In the genomic region with DNA sequence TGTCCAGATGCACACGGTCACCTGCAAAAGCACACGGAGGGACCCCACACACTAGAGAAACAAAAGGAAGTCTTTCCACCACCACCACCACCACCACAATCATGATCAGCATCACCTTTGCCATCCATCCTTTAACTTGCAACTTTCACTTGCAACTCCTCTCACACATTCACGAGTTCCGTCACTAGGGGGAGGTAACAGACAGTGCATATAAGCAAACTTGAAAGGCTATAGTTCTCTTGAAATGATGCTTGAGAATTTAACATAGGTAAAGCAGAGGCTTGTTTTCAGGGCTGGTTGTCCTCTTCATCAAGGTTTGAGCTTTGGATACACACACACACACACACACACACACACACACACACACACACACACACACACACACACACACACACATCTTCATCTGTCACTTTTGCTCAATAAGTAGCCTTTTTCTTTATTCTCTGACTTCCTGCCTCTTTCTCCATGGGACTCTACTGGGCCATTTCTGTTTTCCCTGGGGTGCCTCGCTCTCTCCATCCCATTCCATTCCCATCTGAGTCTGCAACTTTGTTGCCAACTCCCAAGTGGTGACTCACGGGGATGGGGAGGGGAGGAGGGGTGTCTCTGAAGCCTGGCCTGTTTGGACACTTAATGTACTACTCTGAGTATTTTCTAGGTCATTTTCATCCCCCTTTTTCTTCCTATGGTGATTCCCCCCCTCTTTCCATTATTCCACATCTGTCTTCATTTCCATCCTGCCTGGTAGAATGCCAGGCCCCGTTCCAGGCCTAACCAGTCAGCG, we compare ENCODE assay signal across 9 mouse cellular contexts.
A peak's percentile ranks its signal among the peaks of the same experiment; 100 is the strongest.
DNase-seq lines count a peak whose midpoint lies in the region; ATAC-seq and TF ChIP-seq lines count a peak whose summit lies in the region.
"Had no signal": no experiment of that assay in that cellular context is flagged by ENCODE, and none has a peak within 500 bp of the region (broad histone marks: within the 10 kb centered on the region; RNA-seq: fewer than 3 reads in every experiment).

No protein-coding gene starts in this region.

- H3K4me2 ChIP-seq in intestine, embryonic 14.5 days (ENCODE audit: low read length) = no peak overlapping the region
- H3K4me2 ChIP-seq in intestine, embryonic 15.5 days (replicated peaks) = no peak overlapping the region
- H3K4me2 ChIP-seq in embryonic facial prominence, embryonic 14.5 days (ENCODE audit: low read depth, low read length) = no peak overlapping the region
- H3K4me2 ChIP-seq in hindbrain, embryonic 11.5 days (replicated peaks; ENCODE audit: low read depth, low read length) = no peak overlapping the region
- no peak overlapping the region for H3K4me2 ChIP-seq in midbrain, embryonic 16.5 days (ENCODE audit: low read length)

- no peaks in the 10 kb centered on the region for H3K27me3 ChIP-seq in intestine, embryonic 14.5 days (replicated peaks; ENCODE audit: control insufficient read depth, insufficient read depth, low read length)
- H3K27me3 ChIP-seq in intestine, embryonic 15.5 days (replicated peaks) = no peaks in the 10 kb centered on the region
- H3K27me3 ChIP-seq in embryonic facial prominence, embryonic 14.5 days (replicated peaks; ENCODE audit: control insufficient read depth, insufficient read depth, low read length) = no peaks in the 10 kb centered on the region
- no peaks in the 10 kb centered on the region for H3K27me3 ChIP-seq in hindbrain, embryonic 11.5 days (ENCODE audit: control insufficient read depth, insufficient read depth, low read length)
- no peaks in the 10 kb centered on the region for H3K27me3 ChIP-seq in midbrain, embryonic 16.5 days (ENCODE audit: control insufficient read depth, insufficient read depth, low read depth, low read length)
- H3K27me3 ChIP-seq: megakaryocyte, embryonic 14.5 days had no signal

- no peak overlapping the region for H3K9ac ChIP-seq in intestine, embryonic 14.5 days (ENCODE audit: low read length)
- no peak overlapping the region for H3K9ac ChIP-seq in intestine, embryonic 15.5 days
- no peak overlapping the region for H3K9ac ChIP-seq in embryonic facial prominence, embryonic 14.5 days (ENCODE audit: low read depth, low read length)
- H3K9ac ChIP-seq in hindbrain, embryonic 11.5 days (ENCODE audit: low read depth, low read length) = no peak overlapping the region
- no peak overlapping the region for H3K9ac ChIP-seq in midbrain, embryonic 16.5 days (ENCODE audit: low read depth, low read length)

- H3K9me3 ChIP-seq in intestine, embryonic 14.5 days (ENCODE audit: control insufficient read depth, low read length) = no peaks in the 10 kb centered on the region
- H3K9me3 ChIP-seq in intestine, embryonic 15.5 days = no peaks in the 10 kb centered on the region
- H3K9me3 ChIP-seq in embryonic facial prominence, embryonic 14.5 days (ENCODE audit: control insufficient read depth, low read length) = no peaks in the 10 kb centered on the region
- H3K9me3 ChIP-seq in hindbrain, embryonic 11.5 days (ENCODE audit: control insufficient read depth, low read length) = no peaks in the 10 kb centered on the region
- no peaks in the 10 kb centered on the region for H3K9me3 ChIP-seq in midbrain, embryonic 16.5 days (replicated peaks; ENCODE audit: control insufficient read depth, low read length, poor library complexity, severe bottlenecking)
- H3K9me3 ChIP-seq: megakaryocyte, embryonic 14.5 days had no signal

- TF ChIP-seq CTCF in left cerebral cortex, adult 2 months (IDR thresholded peaks at IDR 0.05) = peak; percentile 72

- ATAC-seq in intestine, embryonic 14.5 days (replicated peaks; ENCODE audit: low FRiP score, low TSS enrichment, low read depth) = no peak
- ATAC-seq in intestine, embryonic 15.5 days = no peak
- ATAC-seq in embryonic facial prominence, embryonic 14.5 days (ENCODE audit: low read depth) = no peak
- ATAC-seq in hindbrain, embryonic 11.5 days (ENCODE audit: low FRiP score) = no peak
- peak; percentile 80 for ATAC-seq in midbrain, embryonic 16.5 days

- H3K4me3 ChIP-seq in intestine, embryonic 14.5 days (ENCODE audit: low read depth, low read length) = no peak overlapping the region
- H3K4me3 ChIP-seq in intestine, embryonic 15.5 days (replicated peaks) = no peak overlapping the region
- H3K4me3 ChIP-seq in embryonic facial prominence, embryonic 14.5 days (ENCODE audit: low read depth, low read length) = no peak overlapping the region
- H3K4me3 ChIP-seq in hindbrain, embryonic 11.5 days (ENCODE audit: low read depth, low read length) = no peak overlapping the region
- H3K4me3 ChIP-seq in left cerebral cortex, adult 2 months = no peak overlapping the region
- no peak overlapping the region for H3K4me3 ChIP-seq in midbrain, embryonic 16.5 days (ENCODE audit: low read depth, low read length)
- H3K4me3 ChIP-seq: megakaryocyte, embryonic 14.5 days had no signal

- peak; percentile 67 for DNase-seq in intestine, embryonic 14.5 days (ENCODE audit: low spot score)
- peak; percentile 92 for DNase-seq in brain, adult 2 months (ENCODE audit: low read depth, low spot score)
- DNase-seq in embryonic facial prominence, embryonic 14.5 days (ENCODE audit: low spot score) = peak; percentile 90
- peak; percentile 76 for DNase-seq in hindbrain, embryonic 11.5 days (ENCODE audit: low spot score)
- DNase-seq in left cerebral cortex, adult 2 months (ENCODE audit: extremely low spot score in 1 of 2, low spot score in 2 of 2) = peak; percentile 46 to 60
- peak; percentile 46 for DNase-seq in thymus, postnatal 25 days

- 48% methylated on average over 8 of the region's 8 CpGs for WGBS in intestine, embryonic 14.5 days
- WGBS in intestine, embryonic 15.5 days = 54% methylated on average over 8 of the region's 8 CpGs
- WGBS in embryonic facial prominence, embryonic 14.5 days = 36% methylated on average over 8 of the region's 8 CpGs
- WGBS in hindbrain, embryonic 11.5 days = 54% methylated on average over 8 of the region's 8 CpGs
- 56% methylated on average over 8 of the region's 8 CpGs for WGBS in midbrain, embryonic 16.5 days

- no peaks in the 10 kb centered on the region for H3K36me3 ChIP-seq in intestine, embryonic 14.5 days (ENCODE audit: control insufficient read depth, insufficient read depth, low read length)
- no peaks in the 10 kb centered on the region for H3K36me3 ChIP-seq in intestine, embryonic 15.5 days
- no peaks in the 10 kb centered on the region for H3K36me3 ChIP-seq in embryonic facial prominence, embryonic 14.5 days (ENCODE audit: control insufficient read depth, insufficient read depth, low read length)
- H3K36me3 ChIP-seq in hindbrain, embryonic 11.5 days (ENCODE audit: control insufficient read depth, insufficient read depth, low read length) = no peaks in the 10 kb centered on the region
- no peaks in the 10 kb centered on the region for H3K36me3 ChIP-seq in midbrain, embryonic 16.5 days (ENCODE audit: control insufficient read depth, insufficient read depth, low read length)

- intact Hi-C loops in left cerebral cortex, adult 2 months (cut with DNase I) = loop anchor here (2.0 to 10.0 kb wide), 4 partner anchors 371 to 1366 kb away; a partner anchor contains a TSS

- H3K27ac ChIP-seq in intestine, embryonic 14.5 days (ENCODE audit: low read depth) = no peak overlapping the region
- H3K27ac ChIP-seq in intestine, embryonic 15.5 days = no peak overlapping the region
- 0 out of 2 replicates have a peak overlapping the region, but pooled peaks have one; percentile 12 for H3K27ac ChIP-seq in embryonic facial prominence, embryonic 14.5 days (replicated peaks; ENCODE audit: low read depth, low read length)
- H3K27ac ChIP-seq in hindbrain, embryonic 11.5 days (ENCODE audit: low read depth, low read length) = no peak overlapping the region
- H3K27ac ChIP-seq in left cerebral cortex, adult 2 months = no peak overlapping the region
- H3K27ac ChIP-seq in midbrain, embryonic 16.5 days (ENCODE audit: low read length) = no peak overlapping the region

- no peaks in the 10 kb centered on the region for H3K4me1 ChIP-seq in intestine, embryonic 14.5 days (replicated peaks; ENCODE audit: control insufficient read depth, insufficient read depth, low read length)
- no peaks in the 10 kb centered on the region; the same call in 1 of the 2 replicates for H3K4me1 ChIP-seq in intestine, embryonic 15.5 days (replicated peaks)
- peaks cover 9% of the 10 kb centered on the region for H3K4me1 ChIP-seq in embryonic facial prominence, embryonic 14.5 days (ENCODE audit: control insufficient read depth, insufficient read depth, low read length)
- H3K4me1 ChIP-seq in hindbrain, embryonic 11.5 days (replicated peaks; ENCODE audit: control insufficient read depth, insufficient read depth, low read length) = no peaks in the 10 kb centered on the region
- no peaks in the 10 kb centered on the region for H3K4me1 ChIP-seq in midbrain, embryonic 16.5 days (ENCODE audit: control insufficient read depth, insufficient read depth, low read length)
- H3K4me1 ChIP-seq: megakaryocyte, embryonic 14.5 days had no signal
